Mouse (Mus musculus) c-Kit-positive CD71-negative TER-119-negative erythroid progenitor cells, embryonic 14.5 days (primary cell): Measurements from ENCODE around the gene Celf1.
"Not testable (repeated sequence)": the region's sequence is repeated elsewhere in the genome, so short reads cannot be mapped to it uniquely, and the experiment has no call there.

Source experiments
- DNase-seq: peaks from one replicate; pipeline ENCODE4 v3.0.0-alpha.2; 2013; ENCODE audit warnings: low read depth

Gene Celf1

DNA sequence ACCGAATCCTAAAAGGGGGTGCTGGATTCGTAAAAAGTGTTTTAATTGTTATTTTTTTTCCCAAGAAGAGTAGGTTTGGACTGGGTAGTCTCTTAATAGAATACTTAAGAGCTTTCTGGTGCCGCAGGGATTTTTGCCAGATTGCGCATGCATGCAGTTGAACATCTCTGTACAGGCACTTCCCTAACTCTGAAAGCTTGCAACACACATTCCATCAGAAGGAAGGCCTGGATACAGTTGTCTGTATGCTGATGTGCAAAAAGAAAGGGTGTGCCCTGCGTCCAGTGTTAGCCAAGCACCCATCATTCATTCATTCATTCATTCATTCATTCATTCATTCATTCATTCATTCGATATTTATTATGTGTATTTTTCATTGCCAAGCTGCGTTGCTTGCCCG lies 432 bp upstream of the Celf1 start:
- no peak for DNase-seq

GRCm38 (mm10) chr2:90941744-90942143 lies 1.6 kb downstream of the Celf1 start:
- DNase-seq, result no peak

DNA sequence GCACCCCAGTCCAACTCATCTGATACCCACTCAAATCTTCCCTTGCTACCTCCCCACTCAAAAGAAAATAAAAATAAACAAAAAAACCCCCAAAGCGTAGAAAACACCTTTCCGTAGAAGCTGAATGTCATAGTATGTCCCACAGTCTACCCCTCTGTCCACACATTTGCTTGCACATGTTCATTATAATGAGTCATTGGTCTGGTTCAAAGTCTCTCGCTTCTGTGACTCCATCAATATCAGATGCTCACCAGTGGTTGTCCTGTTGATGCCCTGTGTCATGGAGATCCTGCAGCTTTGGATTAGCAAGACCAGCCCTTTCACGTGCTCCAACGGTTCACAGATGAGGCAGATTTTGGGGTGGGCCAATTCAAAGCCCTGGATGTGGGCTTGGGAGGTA lies 10.0 kb downstream of the Celf1 start:
- no peak for DNase-seq

- no peak for DNase-seq
Observed at GRCm38 (mm10) chr2:90950582-90951194, 10.5 kb downstream of the Celf1 start.

GRCm38 (mm10) chr2:90953461-90953860 lies 13.3 kb downstream of the Celf1 start:
- no peak for DNase-seq

DNA sequence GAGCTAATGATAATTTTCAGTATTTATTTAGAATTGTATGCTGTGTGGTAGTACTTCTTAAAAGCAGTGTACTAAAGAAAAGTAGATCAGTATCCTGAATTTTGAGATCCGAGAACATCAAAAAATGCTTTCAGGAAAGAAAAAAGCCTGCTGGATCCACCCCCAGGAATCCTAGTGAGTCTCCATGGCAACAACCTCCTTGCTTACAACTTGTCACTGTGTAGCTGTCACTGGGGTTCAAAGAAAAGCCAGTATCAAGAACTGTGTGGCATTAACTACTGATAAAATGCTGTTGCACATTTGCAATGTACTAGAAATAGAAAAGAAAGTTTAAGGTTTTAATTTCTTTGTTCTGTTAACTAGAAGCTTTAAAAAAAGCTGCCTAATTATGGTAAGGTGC lies 15.9 kb downstream of the Celf1 start:
- no peak for DNase-seq

GRCm38 (mm10) chr2:90958856-90959255 lies 18.7 kb downstream of the Celf1 start:
- DNase-seq, result no peak

- DNase-seq, result no peak
Observed at GRCm38 (mm10) chr2:90960012-90960411, 19.8 kb downstream of the Celf1 start.

GRCm38 (mm10) chr2:90963304-90963703 lies 23.1 kb downstream of the Celf1 start:
- no peak for DNase-seq

DNA sequence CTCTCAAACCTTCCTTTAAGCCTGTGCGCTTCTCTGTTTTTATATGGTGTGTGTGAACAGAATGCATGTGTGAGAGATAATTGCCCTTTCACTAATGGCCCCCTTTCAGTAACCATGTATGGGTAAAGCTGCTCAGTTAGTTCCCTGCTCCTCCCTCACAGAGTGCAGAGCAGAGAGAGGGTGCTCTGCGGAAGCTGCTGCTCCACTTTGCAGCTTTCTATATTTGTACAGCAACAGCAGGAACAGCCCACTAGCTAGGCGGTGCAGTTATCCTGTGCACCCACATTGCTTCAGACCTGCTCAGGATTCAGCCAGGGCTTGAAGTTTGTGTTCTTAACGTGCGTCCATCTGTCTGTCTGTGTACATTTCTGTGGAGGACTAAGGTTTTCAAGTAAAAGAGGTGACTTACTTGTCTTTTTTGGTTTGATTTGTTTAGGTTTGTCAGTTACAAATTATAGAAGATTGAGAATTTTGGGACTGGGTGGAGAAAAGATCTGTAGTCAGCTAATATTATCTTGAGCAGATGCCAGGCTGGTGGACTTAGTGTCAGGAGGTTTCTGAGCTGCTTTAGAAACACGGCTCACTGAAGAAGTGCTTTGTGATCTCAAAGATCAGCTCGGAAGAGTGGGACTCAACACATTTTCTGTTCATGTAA lies 24.8 kb downstream of the Celf1 start:
- no peak for DNase-seq

DNA sequence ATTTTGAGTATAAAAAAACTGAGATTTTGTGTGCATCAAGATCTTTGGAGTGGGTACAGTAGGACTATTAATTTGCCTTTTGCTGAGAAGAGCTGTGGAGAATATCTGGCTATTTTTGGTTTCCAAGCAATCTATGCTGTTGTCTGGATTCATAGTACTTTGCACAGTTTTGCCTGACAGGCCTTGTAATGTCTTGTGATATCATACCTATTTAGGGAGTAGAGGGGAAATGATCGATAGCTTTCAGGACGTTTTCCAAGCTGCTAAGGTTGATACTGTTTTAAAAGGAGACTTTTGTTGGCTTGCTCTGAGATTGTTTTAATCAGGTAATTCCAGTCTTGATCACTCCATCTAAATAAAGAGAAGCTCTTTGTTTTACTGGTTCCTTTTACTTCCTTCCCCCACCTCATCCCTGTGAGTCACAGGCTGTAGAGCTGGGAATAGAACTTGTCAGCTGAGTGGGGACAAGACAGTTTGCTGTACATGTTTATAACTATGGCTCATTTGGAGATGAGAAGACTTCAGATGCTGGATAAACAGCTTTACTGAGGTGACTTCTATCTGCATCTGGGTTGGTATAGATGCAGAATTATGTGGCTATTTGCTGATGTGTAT lies 25.4 kb downstream of the Celf1 start:
- DNase-seq, result no peak

DNA sequence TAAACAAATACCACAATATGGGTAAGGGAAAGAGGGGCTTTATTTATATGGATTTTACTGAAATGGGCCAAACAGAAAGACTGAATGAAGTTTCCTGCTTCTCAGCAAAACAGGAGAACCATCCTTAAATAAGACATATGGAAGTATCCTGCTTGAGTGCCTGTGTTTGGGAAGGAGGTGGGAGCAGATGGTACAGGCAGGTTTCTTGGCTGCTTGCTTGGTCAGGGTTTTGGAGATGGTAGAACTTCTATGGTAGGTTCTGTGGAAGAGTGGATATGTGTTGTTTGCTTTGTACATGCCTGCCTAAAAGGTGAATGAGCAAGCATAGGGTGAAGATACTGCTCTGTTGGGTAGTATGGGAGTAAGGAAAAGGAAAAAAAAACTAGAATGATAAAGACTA lies 30.4 kb downstream of the Celf1 start:
- DNase-seq, result no peak

- DNase-seq, result no peak
Observed at GRCm38 (mm10) chr2:90974101-90974500, 33.9 kb downstream of the Celf1 start.

DNA sequence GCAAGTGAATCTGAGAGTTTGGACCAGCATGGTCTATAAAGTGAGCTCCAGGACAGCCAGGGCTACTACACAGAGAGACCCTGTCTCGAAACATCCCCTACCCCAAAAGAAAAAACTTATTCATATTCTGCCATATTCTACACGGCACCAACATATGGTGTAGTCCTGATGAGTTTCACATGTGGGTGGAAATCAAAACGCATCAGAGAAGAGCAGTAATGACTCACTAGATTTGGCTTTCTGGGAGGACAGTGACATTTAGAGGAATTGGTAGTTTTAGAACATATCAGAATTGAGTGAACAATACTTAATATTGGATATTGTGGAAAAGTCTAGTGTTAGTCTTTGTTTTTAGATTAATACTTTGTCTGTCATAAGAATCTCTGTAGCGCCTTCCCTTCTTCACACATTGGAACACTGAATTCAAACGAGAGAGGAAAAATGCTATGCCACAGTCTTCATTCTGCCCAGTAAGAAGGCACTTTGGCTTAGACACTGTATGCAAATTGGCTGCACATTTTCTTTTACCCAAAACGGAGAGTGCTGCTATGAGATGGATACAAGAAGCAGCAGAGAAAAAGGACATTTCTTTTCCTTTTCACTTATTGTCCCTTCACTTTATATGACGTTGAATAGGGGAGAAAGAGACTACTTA lies 35.1 kb downstream of the Celf1 start:
- no peak for DNase-seq

DNA sequence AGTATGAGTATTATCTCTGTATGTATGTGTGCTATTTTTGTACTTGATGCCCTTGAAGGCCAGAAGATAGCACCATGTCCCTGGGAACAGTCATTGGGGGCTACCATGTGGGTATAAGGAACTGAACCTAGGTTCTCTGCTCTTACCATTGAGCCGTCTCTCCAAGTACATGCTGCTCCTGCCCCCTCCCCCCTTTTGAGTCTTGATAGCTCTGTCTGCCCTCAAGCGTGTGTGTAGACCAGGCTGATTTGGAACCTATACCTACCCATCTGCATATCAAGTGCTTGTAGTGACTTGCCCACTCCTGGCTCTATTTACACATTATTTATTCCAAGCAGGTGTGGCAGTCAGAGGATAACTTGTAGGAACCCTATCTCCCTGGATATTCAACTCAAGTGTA lies 36.4 kb downstream of the Celf1 start:
- DNase-seq, result no peak

- no peak for DNase-seq
Observed at GRCm38 (mm10) chr2:90977291-90977690, 37.1 kb downstream of the Celf1 start.

DNA sequence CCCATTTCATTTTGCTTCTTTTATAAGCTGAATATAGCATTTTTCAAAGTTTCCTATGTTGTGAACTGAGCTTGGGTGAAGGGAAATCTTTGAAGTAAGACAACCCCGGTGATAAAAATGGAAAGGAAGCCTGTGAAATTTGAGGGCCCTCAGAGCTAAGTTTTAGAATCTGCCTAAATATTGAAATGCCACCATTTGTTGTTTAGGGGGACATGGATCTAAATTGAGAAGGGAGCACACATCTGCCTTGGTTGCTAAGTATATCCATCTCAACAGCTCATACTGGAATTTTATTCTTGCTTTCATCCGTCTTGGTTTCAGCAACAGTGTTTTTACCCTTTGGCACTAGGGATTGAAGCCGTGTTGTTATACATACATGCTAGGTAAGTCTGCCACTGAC lies 45.9 kb downstream of the Celf1 start:
- DNase-seq, result no peak

DNA sequence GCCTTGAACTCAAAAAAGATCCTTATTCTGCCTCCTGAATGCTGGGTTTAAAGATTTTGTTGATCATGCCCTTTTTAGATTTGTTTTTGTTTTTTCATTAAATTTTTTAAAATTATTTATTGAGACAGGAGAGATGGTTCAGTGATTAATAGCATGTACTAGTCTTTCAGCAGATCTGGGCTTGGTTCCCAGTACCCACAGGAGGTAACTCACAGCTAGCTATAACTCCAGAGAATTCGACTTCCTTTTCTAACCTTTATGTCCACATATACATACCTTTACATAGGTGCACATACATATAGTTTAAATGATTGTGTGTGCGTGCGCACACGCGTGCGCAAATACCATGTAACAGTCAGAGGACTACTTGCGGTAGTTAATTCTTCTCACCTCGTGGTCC lies 68.4 kb downstream of the Celf1 start:
- DNase-seq, result no peak

GRCm38 (mm10) chr2:91013881-91014280 lies 73.7 kb downstream of the Celf1 start:
- no peak for DNase-seq

- no peak for DNase-seq
Observed at GRCm38 (mm10) chr2:91015386-91015785, 75.2 kb downstream of the Celf1 start.

GRCm38 (mm10) chr2:91018061-91018788 lies 78.0 kb downstream of the Celf1 start:
- DNase-seq, result no peak

DNA sequence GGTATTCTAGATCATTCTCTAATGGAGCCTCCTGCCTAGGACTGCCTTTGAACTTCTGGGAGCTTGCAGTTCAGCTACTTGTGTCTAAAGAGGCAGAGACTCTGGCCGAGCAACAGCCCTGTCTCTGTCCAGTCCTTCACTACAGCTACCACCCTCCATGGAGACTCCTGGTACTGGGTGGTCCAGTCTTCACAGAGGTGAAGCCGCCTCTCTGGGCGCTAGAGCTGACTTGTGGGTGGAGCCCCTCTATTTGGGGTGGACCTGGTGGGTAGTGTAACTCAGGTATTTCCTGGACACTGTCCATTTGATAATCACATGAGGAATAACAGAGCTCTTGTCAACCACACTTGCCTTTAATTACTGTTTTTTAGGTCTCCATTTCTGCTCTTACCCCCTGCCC lies 79.7 kb downstream of the Celf1 start:
- no peak for DNase-seq

DNA sequence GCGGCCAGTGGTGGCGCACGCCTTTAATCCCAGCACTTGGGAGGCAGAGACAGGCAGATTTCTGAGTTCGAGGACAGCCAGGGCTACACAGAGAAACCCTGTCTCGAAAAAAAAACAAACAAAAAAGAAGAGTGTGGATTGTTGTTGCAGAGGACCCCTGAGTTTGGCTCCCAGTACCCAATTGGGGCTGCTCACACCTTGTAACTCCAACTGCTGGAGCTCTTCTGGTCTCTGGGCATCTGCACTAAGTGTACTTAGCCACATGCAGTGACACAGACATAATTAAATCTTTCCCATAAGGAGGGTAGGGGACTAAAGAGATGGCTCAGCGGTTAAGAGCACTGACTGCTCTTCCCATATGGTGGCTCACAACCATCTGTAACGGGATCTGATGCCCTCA lies 82.1 kb downstream of the Celf1 start:
- not testable (repeated sequence) for DNase-seq
